Mouse (Mus musculus) heart, postnatal 36 days (tissue): Measurements from ENCODE around the gene Gpr34. TPM values are rescaled to one million over a fixed set of nuclear protein-coding genes. Genes with fewer than 3 reads are reported as not detected.
A peak's percentile ranks its signal among the peaks of the same experiment; 100 is the strongest.

Source experiments
- DNase-seq, 2 experiments: peaks; one replicate each; pipeline ENCODE4 v3.0.0; 2021 to 2022
- intact Hi-C: fragments of 180-260 bp; cut with DNase I; formaldehyde crosslinking; loops from one replicate; pipeline ENCODE4 v1.15.1; 2025
- total RNA-seq, 2 experiments: library from RNA; stranded (reverse); gene quantifications; 2 replicates each; pipeline ENCODE4 v1.2.3; 2021

Gpr34 gene
- total RNA-seq, result 1 to 10 TPM; 2.0 to 3.4 TPM

- no peak for DNase-seq
- intact Hi-C loops, result no loop called here
Observed at GRCm38 (mm10) chrX:13631599-13632283, at the start of gene Gpr34. TSS of gene Gpr34 (plus strand) at chrX:13632089.

GRCm38 (mm10) chrX:13599373-13599772 is 32.5 kb upstream of the Gpr34 start:
- DNase-seq, result no peak
- intact Hi-C loops, result no loop called here

- intact Hi-C loops, result no loop called here
Observed at GRCm38 (mm10) chrX:13599966-13600365, 31.9 kb upstream of the Gpr34 start.

GRCm38 (mm10) chrX:13606741-13607140 is 25.1 kb upstream of the Gpr34 start:
- intact Hi-C loops, result no loop called here
- DNase-seq, result no peak

More at GRCm38 (mm10) chrX:13599966-13600365, 31.9 kb upstream of the Gpr34 start:
- DNase-seq, result no peak

- no peak for DNase-seq
- intact Hi-C loops, result no loop called here
Observed at GRCm38 (mm10) chrX:13607752-13608151, 24.1 kb upstream of the Gpr34 start.

- DNase-seq, result no peak
- intact Hi-C loops, result loop anchor here (1.0 kb wide), 1 partner anchor 10 kb away; no protein-coding TSS in a partner anchor
Observed at GRCm38 (mm10) chrX:13611114-13611513, 20.8 kb upstream of the Gpr34 start.

GRCm38 (mm10) chrX:13612115-13612514 is 19.8 kb upstream of the Gpr34 start:
- no peak for DNase-seq
- intact Hi-C loops, result no loop called here

GRCm38 (mm10) chrX:13616726-13617125 is 15.2 kb upstream of the Gpr34 start:
- DNase-seq, result no peak
- intact Hi-C loops, result loop anchor here (5.0 kb wide), 1 partner anchor 154 kb away; no protein-coding TSS in a partner anchor

- DNase-seq, result no peak
- intact Hi-C loops, result loop anchor here (5.0 kb wide), 1 partner anchor 155 kb away; no protein-coding TSS in a partner anchor
Observed at GRCm38 (mm10) chrX:13617294-13617693, 14.6 kb upstream of the Gpr34 start.

- no peak for DNase-seq
- intact Hi-C loops, result loop anchor here (5.0 kb wide), 1 partner anchor 156 kb away; no protein-coding TSS in a partner anchor
Observed at GRCm38 (mm10) chrX:13618476-13618875, 13.4 kb upstream of the Gpr34 start.

GRCm38 (mm10) chrX:13621473-13621872 is 10.4 kb upstream of the Gpr34 start:
- intact Hi-C loops, result loop anchor here (2.0 to 5.0 kb wide), 3 partner anchors 36 to 269 kb away; no protein-coding TSS in a partner anchor
- DNase-seq, result peak in 1 of 2 experiments; percentile 12

GRCm38 (mm10) chrX:13622654-13623053 is 9.2 kb upstream of the Gpr34 start:
- intact Hi-C loops, result loop anchor here (5.0 kb wide), 2 partner anchors 35 to 270 kb away; no protein-coding TSS in a partner anchor
- no peak for DNase-seq

- intact Hi-C loops, result no loop called here
- DNase-seq, result no peak
Observed at GRCm38 (mm10) chrX:13636398-13636797, 4.5 kb downstream of the Gpr34 start.

GRCm38 (mm10) chrX:13638894-13639293 is 7.0 kb downstream of the Gpr34 start:
- DNase-seq, result no peak
- intact Hi-C loops, result no loop called here

GRCm38 (mm10) chrX:13651889-13652288 is 20.0 kb downstream of the Gpr34 start:
- no peak for DNase-seq
- intact Hi-C loops, result loop anchor here (10.0 kb wide), 1 partner anchor 977 kb away; the partner anchor contains the start of gene 1810030O07Rik

GRCm38 (mm10) chrX:13652291-13652690 is 20.4 kb downstream of the Gpr34 start:
- DNase-seq, result no peak
- intact Hi-C loops, result loop anchor here (10.0 kb wide), 1 partner anchor 977 kb away; the partner anchor contains the start of gene 1810030O07Rik

GRCm38 (mm10) chrX:13655005-13655421 is 23.1 kb downstream of the Gpr34 start:
- intact Hi-C loops, result loop anchor here (5.0 to 10.0 kb wide), 6 partner anchors 33 to 980 kb away; partner anchors contain the start of genes 1810030O07Rik and Ddx3x
- DNase-seq, result no peak

GRCm38 (mm10) chrX:13655906-13656305 is 24.0 kb downstream of the Gpr34 start:
- DNase-seq, result peak in 1 of 2 experiments; percentile 10
- intact Hi-C loops, result loop anchor here (1.0 to 10.0 kb wide), 8 partner anchors 34 to 981 kb away; partner anchors contain the start of genes 1810030O07Rik and Ddx3x

GRCm38 (mm10) chrX:13656721-13657120 is 24.8 kb downstream of the Gpr34 start:
- DNase-seq, result peak; percentile 35 to 57
- intact Hi-C loops, result loop anchor here (1.0 to 10.0 kb wide), 8 partner anchors 34 to 982 kb away; partner anchors contain the start of genes 1810030O07Rik and Ddx3x

GRCm38 (mm10) chrX:13658616-13659140 is 26.8 kb downstream of the Gpr34 start:
- DNase-seq, result no peak
- intact Hi-C loops, result loop anchor here (5.0 to 10.0 kb wide), 6 partner anchors 36 to 984 kb away; partner anchors contain the start of genes 1810030O07Rik and Ddx3x
